Mouse (Mus musculus) liver, embryonic 14.5 days (tissue): ENCODE data around the gene Plxna4. TPM values are rescaled to one million over a fixed set of nuclear protein-coding genes. Genes with fewer than 3 reads are reported as not detected.
A peak's percentile ranks its signal among the peaks of the same experiment; 100 is the strongest.

Experiments used
- ATAC-seq: fragments of 200-750 bp; cut with Nextera tagmentation; 2 replicates; pipeline ENCODE4 v1.8.0; 2017; ENCODE audit warnings: moderate number of reproducible peaks, mild to moderate bottlenecking, moderate library complexity; ENCODE audit not compliant: insufficient read depth
- DNase-seq, 3 experiments: peaks; one replicate each; pipeline ENCODE4 v3.0.0-alpha.2; 2012 to 2013; ENCODE audit warnings: low read depth in 3 of 3, low spot score in 3 of 3
- H3K27ac ChIP-seq: fragments of 300-500 bp; sonication (generic); 2 replicates; pipeline ENCODE4 v1.5.1; 2014; ENCODE audit warnings: moderate library complexity, mild to moderate bottlenecking, control low read depth, inconsistent platforms
- H3K27me3 ChIP-seq: fragments of 300-500 bp; sonication (generic); 2 replicates; pipeline ENCODE4 v1.6.1; 2014; ENCODE audit warnings: mild to moderate bottlenecking, low read length, moderate library complexity; ENCODE audit not compliant: control insufficient read depth, insufficient read depth
- H3K36me3 ChIP-seq: fragments of 300-500 bp; sonication (generic); replicated peaks from 2 replicates; pipeline ENCODE4 v1.6.1; 2014; ENCODE audit warnings: low read depth; ENCODE audit not compliant: control insufficient read depth, insufficient read depth
- H3K4me1 ChIP-seq, 2 experiments: fragments of 200-500 bp in 1 of 2; fragments of 300-500 bp in 1 of 2; sonication (generic) in 1 of 2; replicated peaks; 2 replicates each; pipeline ENCODE4 v1.6.1; 2012 to 2014; ENCODE audit warnings: antibody characterized with exemption in 1 of 2, inconsistent platforms in 1 of 2, low read length in 1 of 2; ENCODE audit not compliant: control insufficient read depth in 2 of 2, insufficient read depth in 2 of 2
- H3K4me2 ChIP-seq: fragments of 300-500 bp; sonication (generic); 2 replicates; pipeline ENCODE4 v1.6.1; 2014; ENCODE audit warnings: low read depth, mild to moderate bottlenecking, control low read depth, moderate library complexity
- H3K4me3 ChIP-seq, 2 experiments: fragments of 200-500 bp in 1 of 2; fragments of 300-500 bp in 1 of 2; sonication (generic) in 1 of 2; 2 replicates each; pipeline ENCODE4 v1.5.1; 2012 to 2014; ENCODE audit warnings: low read depth in 2 of 2, low read length in 2 of 2, mild to moderate bottlenecking in 2 of 2, control low read depth in 1 of 2, inconsistent platforms in 1 of 2, moderate library complexity in 1 of 2; ENCODE audit not compliant: insufficient read depth in 1 of 2
- H3K9ac ChIP-seq: fragments of 300-500 bp; sonication (generic); replicated peaks from 2 replicates; pipeline ENCODE4 v1.6.1; 2014; ENCODE audit warnings: mild to moderate bottlenecking, control low read depth, moderate library complexity
- H3K9me3 ChIP-seq: fragments of 300-500 bp; sonication (generic); 2 replicates; pipeline ENCODE4 v1.6.1; 2016; ENCODE audit warnings: low read length, mixed read lengths; ENCODE audit not compliant: control insufficient read depth
- CTCF ChIP-seq: IDR thresholded peaks from 2 replicates; pipeline ENCODE4 v1.5.1; 2016; ENCODE audit warnings: antibody characterized with exemption, low read depth, control low read depth
- EP300 ChIP-seq: IDR thresholded peaks from 2 replicates; pipeline ENCODE4 v1.6.1; 2016; ENCODE audit warnings: antibody characterized with exemption, low read depth
- WGBS: fragments of 180-500 bp; shearing (Covaris S2); extraction: QIAGEN DNeasy Blood & Tissue Kit; methylation state at CpG from one replicate; pipeline ENCODE4 v1.1.7; 2014; ENCODE audit not compliant: insufficient replicate concordance; 5-methylcytosine and 5-hydroxymethylcytosine counted together
- polyA plus RNA-seq, 2 experiments: library from polyadenylated mRNA; depleted of rRNA in 1 of 2; stranded (reverse) in 1 of 2; unstranded in 1 of 2; fragments of >200 nt; fragmentation: Nextera tagmentation in 1 of 2; extraction: Ambion mirVana in 1 of 2; gene quantifications; 2 replicates each; pipeline versions ENCODE4 v1.2.1 to v1.2.3; 2012 to 2014

Gene Plxna4
- polyA plus RNA-seq, 2 experiments: 0.17 to 0.25 TPM

GRCm38 (mm10) chr6:32589632-32590031, 1.6 kb upstream of the Plxna4 start:
- H3K4me1 ChIP-seq: no peaks in the 10 kb centered on the region
- H3K9ac ChIP-seq: no peak overlapping the region
- H3K27ac ChIP-seq: no peak overlapping the region
- no peaks in the 10 kb centered on the region for H3K9me3 ChIP-seq
- no peak for DNase-seq
- no peak overlapping the region for H3K4me3 ChIP-seq
- ATAC-seq: no peak
- H3K4me2 ChIP-seq: no peak overlapping the region
- WGBS: 35% methylated on average over 4 of the region's 4 CpGs
- H3K36me3 ChIP-seq: no peaks in the 10 kb centered on the region
- peaks cover 59% of the 10 kb centered on the region for H3K27me3 ChIP-seq
- TF ChIP-seq CTCF: no peak
- TF ChIP-seq EP300: no peak

GRCm38 (mm10) chr6:32587136-32588009, 619 bp downstream of the Plxna4 start:
- H3K4me3 ChIP-seq: peak overlapping the region; percentile 37 to 46
- under 1% methylated on average over 78 of the region's 82 CpGs for WGBS
- no peak overlapping the region for H3K9ac ChIP-seq
- H3K4me2 ChIP-seq: peak overlapping the region; percentile 62
- H3K9me3 ChIP-seq: no peaks in the 10 kb centered on the region
- no peaks in the 10 kb centered on the region for H3K36me3 ChIP-seq
- no peaks in the 10 kb centered on the region for H3K4me1 ChIP-seq
- ATAC-seq (no peak), DNase-seq (no peak)
- TF ChIP-seq EP300 (no peak), CTCF (no peak)
- no peak overlapping the region for H3K27ac ChIP-seq
- peaks cover 67% of the 10 kb centered on the region for H3K27me3 ChIP-seq

- ATAC-seq (no peak), DNase-seq (no peak)
- H3K4me1 ChIP-seq: no peaks in the 10 kb centered on the region
- no peak overlapping the region for H3K9ac ChIP-seq
- peak overlapping the region; percentile 0 to 46; a peak in 3 of 4 replicates for H3K4me3 ChIP-seq
- TF ChIP-seq CTCF (no peak), EP300 (no peak)
- peaks cover 67% of the 10 kb centered on the region for H3K27me3 ChIP-seq
- H3K9me3 ChIP-seq: no peaks in the 10 kb centered on the region
- no peak overlapping the region for H3K27ac ChIP-seq
- H3K36me3 ChIP-seq: no peaks in the 10 kb centered on the region
- peak overlapping the region; percentile 62 for H3K4me2 ChIP-seq
- WGBS: 3% methylated on average over 13 of the region's 13 CpGs
These were observed 1.2 kb downstream of the Plxna4 start for GRCm38 (mm10) chr6:32586821-32587135.

GRCm38 (mm10) chr6:32586390-32586789, 1.6 kb downstream of the Plxna4 start:
- DNase-seq (no peak), ATAC-seq (no peak)
- TF ChIP-seq CTCF: no peak
- TF ChIP-seq EP300: no peak
- no peak overlapping the region for H3K9ac ChIP-seq
- no peaks in the 10 kb centered on the region for H3K4me1 ChIP-seq
- no peak overlapping the region for H3K27ac ChIP-seq
- H3K9me3 ChIP-seq: no peaks in the 10 kb centered on the region
- peaks cover 67% of the 10 kb centered on the region for H3K27me3 ChIP-seq
- H3K4me3 ChIP-seq: peak overlapping the region in 1 of 2 experiments; percentile 46; a peak in 2 of 4 replicates
- 1% methylated on average over 13 of the region's 13 CpGs for WGBS
- H3K4me2 ChIP-seq: peak overlapping the region; percentile 62
- H3K36me3 ChIP-seq: no peaks in the 10 kb centered on the region

- Histone ChIP-seq H3K4me3 (no peak overlapping the region), H3K4me1 (no peaks in the 10 kb centered on the region), H3K4me2 (no peak overlapping the region), H3K9ac (no peak overlapping the region), H3K27me3 (peaks cover 61% of the 10 kb centered on the region), H3K27ac (no peak overlapping the region), H3K9me3 (no peaks in the 10 kb centered on the region), H3K36me3 (no peaks in the 10 kb centered on the region)
- DNase-seq (no peak), ATAC-seq (no peak)
- 32% methylated on average over 3 of the region's 3 CpGs for WGBS
- TF ChIP-seq EP300 (no peak), CTCF (no peak)
These were observed 2.8 kb downstream of the Plxna4 start for GRCm38 (mm10) chr6:32585211-32585610.
